Mouse (Mus musculus) right cerebral cortex, adult 18-20 months (tissue): ENCODE data around the gene Perm1.

Source experiments
- DNase-seq: peaks from one replicate; pipeline ENCODE4 v3.0.0; 2022; ENCODE audit warnings: mixed read lengths

Perm1 gene

DNA sequence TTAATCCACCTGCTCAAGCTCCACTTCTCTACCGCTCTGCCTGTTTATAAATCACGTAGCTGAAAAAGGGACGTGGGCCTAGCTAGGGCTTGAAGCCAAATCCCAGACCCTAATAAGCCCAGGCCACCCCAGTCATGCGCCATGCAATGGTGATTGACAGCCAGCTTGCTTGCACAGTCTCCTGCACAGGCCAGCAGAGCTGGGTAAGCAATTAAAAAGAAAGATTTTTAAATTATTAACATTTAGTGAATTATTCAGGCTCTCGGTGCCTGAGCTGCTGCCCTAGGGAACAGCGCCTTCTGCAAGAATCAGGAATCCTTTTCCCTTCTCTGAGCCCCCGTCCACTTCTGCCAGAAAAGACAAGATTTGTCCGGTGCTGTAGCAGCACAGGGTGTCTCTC lies 35.4 kb downstream of the Perm1 start:
- DNase-seq, result no peak

DNA sequence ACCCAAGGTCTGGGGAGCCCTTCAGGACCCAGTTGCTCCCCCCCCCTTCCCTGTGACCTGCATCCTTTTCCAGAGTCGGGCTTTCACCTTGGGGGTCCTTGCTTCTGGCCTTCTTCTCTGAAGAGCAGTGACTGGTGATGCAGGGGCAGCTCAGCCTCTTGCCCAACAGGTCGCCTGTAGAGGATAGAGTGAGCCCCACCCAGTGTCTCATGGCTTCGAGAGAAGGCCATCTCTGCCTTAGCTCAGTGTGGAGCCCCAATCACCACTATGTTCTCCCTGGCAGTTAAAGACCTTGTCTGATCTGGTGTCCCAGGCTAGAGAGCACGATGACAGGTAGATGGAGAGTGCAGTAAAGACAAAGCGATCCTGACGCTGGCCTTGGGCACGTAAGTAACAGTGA lies 36.5 kb downstream of the Perm1 start:
- no peak for DNase-seq

DNA sequence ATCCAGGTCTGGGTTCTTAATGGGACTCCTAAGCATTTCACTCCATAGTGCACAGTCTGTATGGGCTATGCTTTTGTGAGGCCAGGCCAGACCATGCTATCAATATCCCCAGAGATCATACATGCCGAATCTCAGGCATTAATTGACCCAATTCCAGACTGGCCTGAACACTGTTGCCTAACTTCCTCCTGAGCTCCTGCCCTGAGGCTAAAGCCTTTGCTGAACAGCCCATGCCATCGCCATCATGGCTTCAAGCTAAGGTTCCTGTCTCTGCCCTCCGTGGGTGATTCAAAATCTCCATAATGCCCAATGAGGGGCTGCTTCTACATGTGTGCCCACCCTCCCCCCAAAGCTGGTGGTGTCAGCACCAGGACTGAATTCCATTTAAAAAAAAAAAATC lies 37.0 kb downstream of the Perm1 start:
- no peak for DNase-seq

DNA sequence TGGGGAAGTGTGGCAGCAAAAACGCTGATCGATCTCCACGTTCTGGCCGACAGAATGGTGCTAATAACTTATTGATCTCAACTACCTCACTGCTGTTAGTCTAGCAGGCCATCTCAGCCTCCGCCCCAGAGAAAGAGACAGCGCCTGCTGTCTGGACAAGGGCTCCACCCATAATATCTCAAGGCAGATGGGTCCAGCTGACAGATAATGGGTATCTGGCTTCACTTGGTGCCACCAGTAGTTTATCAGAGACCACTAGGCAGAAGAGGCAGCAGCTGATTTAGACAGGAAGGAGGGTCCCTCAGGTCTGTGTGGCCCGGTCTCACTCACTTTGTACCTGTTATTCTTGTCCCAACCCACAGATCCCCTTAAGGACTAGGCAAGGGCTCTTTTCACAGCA lies 37.4 kb downstream of the Perm1 start:
- no peak for DNase-seq

DNA sequence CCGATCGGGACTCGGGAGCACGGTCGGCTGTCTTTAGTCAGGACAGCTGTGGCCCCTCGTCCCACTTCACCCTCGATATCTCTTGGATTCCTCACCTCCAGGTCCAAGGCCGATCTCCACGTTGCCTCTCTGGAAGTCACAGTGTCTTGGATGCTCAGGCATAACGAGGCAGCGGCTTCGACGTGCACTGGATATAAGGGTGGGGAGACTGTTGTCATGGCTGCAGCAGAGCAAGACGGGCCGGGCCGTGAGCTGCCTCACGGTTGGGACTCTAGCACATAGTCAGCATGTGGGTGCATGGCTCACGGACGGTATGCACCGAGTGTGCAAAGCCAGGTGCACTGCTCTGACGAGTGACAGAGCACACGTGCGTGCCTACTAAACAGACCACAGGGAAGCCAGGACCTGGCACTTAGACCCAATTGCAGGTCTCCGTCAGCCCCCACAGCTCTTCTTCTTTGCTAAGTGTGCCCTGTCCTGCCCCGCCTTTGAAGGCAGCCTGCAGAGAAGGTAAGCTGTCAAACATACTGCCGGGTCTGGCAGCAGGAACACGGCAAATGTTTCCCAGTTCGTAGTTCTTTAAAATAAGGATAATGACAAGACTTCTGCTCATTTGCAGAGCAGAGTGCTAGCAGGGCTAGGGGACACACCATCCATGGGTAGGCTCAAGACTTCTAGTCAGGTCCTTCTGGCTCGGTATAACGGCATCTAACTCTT lies 38.9 kb downstream of the Perm1 start:
- DNase-seq, result no peak

DNA sequence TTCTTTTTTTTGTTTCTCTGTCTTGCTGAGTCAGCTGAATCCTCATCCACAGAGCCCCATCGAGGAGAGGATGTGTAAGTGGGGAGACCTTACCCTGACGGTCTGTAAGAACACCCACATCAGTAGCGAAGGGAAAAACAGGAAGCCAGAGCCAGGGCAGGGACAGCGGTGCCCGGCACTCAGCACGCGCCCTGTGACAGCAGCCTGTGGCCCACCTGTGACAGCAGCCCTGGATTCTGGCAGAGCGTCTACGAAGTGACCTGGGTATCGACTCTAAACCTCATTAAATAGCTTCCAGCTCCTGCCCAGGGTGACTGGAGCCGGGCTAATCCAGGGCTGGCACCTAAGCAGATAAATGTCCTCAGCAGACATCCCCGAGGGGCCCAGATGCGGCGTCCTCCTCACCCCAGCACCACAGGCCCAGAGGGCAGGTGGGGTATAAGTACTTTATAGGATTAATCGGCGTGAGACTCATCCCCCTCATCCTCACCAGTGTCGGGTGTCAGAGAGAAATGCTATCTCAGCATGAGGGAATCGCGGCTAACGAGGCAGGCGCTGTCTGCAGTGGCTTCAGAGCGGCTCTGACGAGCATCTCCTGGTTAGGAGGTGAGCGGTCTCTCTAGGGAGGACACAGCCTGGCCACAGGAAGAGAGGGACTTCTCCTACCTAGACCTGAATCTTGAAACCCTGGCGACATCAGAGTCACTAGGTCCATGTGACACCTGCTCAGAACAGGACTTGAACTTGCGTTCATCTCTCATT lies 39.6 kb downstream of the Perm1 start, which contains the start of gene Samd11:
Gene Samd11 (minus strand): TSS at position 580 of the 762 bp plus-strand sequence.
- no peak for DNase-seq
